In the genomic region with DNA sequence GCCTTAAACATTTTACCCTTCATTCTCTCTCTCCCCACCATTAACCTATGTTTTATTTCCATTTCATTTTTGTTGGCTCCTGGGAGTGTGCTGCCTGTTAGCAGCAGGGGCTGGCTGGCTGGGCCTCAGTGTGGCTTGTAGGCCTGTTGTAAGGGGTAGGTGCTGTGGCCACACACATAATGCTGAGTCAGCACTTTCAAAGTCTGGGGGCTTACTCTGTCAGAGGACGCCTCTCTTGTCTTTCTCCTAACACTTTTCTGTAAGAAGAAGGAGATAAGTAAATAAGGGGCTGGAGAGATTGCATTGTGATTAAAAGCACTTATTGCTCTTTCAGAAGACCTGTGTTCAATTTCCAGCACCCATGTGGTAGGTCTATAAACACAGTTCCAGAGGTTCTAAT, we compare ENCODE assay signal across 24 mouse cellular contexts.
"Had no signal": no experiment of that assay in that cellular context is flagged by ENCODE, and none has a peak within 500 bp of the region (broad histone marks: within the 10 kb centered on the region; RNA-seq: fewer than 3 reads in every experiment).

No protein-coding gene starts in this region.

- H3K4me3 ChIP-seq: gastrocnemius, adult 2 months; heart, embryonic 10.5 days; heart, embryonic 12.5 days; hindbrain, embryonic 10.5 days; hindbrain, embryonic 13.5 days; hindbrain, embryonic 15.5 days; intestine, embryonic 15.5 days; layer of hippocampus, adult 2 months; left cerebral cortex, adult 2 months had no signal

- H3K4me1 ChIP-seq: hindbrain, embryonic 10.5 days; hindbrain, embryonic 15.5 days; intestine, embryonic 15.5 days had no signal

- H3K9me3 ChIP-seq: heart, embryonic 10.5 days; heart, embryonic 12.5 days; hindbrain, embryonic 10.5 days; hindbrain, embryonic 13.5 days; hindbrain, embryonic 15.5 days; intestine, embryonic 15.5 days had no signal

- H3K27ac ChIP-seq: gastrocnemius, adult 2 months; heart, embryonic 10.5 days; hindbrain, embryonic 10.5 days; hindbrain, embryonic 13.5 days; hindbrain, embryonic 15.5 days; intestine, embryonic 15.5 days; layer of hippocampus, adult 2 months; left cerebral cortex, adult 2 months; liver, embryonic 14.5 days had no signal

- H3K9ac ChIP-seq: heart, embryonic 12.5 days; hindbrain, embryonic 13.5 days; hindbrain, embryonic 15.5 days; intestine, embryonic 15.5 days; liver, embryonic 14.5 days had no signal

- H3K4me2 ChIP-seq: heart, embryonic 12.5 days; hindbrain, embryonic 13.5 days; hindbrain, embryonic 15.5 days; intestine, embryonic 15.5 days; liver, embryonic 11.5 days had no signal

- H3K36me3 ChIP-seq: heart, embryonic 12.5 days; hindbrain, embryonic 10.5 days; hindbrain, embryonic 13.5 days; hindbrain, embryonic 15.5 days; intestine, embryonic 15.5 days had no signal

- H3K27me3 ChIP-seq: heart, embryonic 12.5 days; hindbrain, embryonic 13.5 days; hindbrain, embryonic 15.5 days; intestine, embryonic 15.5 days had no signal

- DNase-seq: gastrocnemius, adult 2 months; gastrocnemius, postnatal 10 days; gastrocnemius, postnatal 25 days; heart, adult 18-20 months; heart, postnatal 10 days; heart, postnatal 4 days; kidney, adult 18-20 months; kidney, adult 8-10 months; kidney, postnatal 10 days; kidney, postnatal 25 days; kidney, postnatal 4 days; liver had no signal

- ATAC-seq: inflammation-experienced regulatory T-cells, adult 6 months; intestine, embryonic 15.5 days; intestine, postnatal 0 days had no signal
